Mouse (Mus musculus) adrenal gland, adult 18-20 months (tissue): ENCODE measurements around the gene 1700008O03Rik. TPM values are rescaled to one million over a fixed set of nuclear protein-coding genes. Genes with fewer than 3 reads are reported as not detected.

Source experiments
- DNase-seq, 2 experiments: peaks; one replicate each; pipeline ENCODE4 v3.0.0; 2021 to 2022; ENCODE audit warnings: low spot score in 2 of 2
- total RNA-seq, 2 experiments: library from RNA; stranded (reverse); gene quantifications; 1 replicate in 1 of 2; 2 replicates in 1 of 2; pipeline ENCODE4 v1.2.3; 2021

1700008O03Rik gene
- total RNA-seq, 2 experiments from 2014 or later, result 0.86 to 1.0 TPM

GRCm38 (mm10) chr7:44350957-44351711, 34.5 kb downstream of the 1700008O03Rik start:
- DNase-seq, result peak; percentile 67 to 72

- no peak for DNase-seq
These were observed 36.6 kb downstream of the 1700008O03Rik start for GRCm38 (mm10) chr7:44349043-44349442.

DNA sequence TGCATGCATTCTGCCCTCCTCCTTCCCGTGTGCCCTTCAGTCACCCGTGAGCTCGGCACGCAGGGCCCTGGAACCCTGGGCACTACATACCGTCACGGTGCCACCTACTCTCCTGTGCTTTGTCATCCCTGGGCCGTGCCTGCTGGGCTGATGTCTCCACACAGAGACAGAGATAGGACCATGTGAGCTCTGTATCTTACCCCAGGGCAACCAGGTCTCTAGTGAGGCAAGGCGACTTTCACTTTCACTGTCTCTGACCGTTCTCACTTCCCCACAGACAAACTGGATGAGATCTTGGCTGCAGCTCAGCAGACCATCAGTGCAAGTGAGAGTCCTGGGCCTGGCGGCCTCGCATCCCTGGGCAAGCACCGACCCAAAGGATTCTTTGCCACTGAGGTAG, 41.0 kb downstream of the 1700008O03Rik start:
- DNase-seq, result no peak

- DNase-seq, result no peak
These were observed 42.1 kb downstream of the 1700008O03Rik start for GRCm38 (mm10) chr7:44343459-44344015.

GRCm38 (mm10) chr7:44341714-44342113, 43.9 kb downstream of the 1700008O03Rik start:
- DNase-seq, result no peak

- no peak for DNase-seq
These were observed 44.5 kb downstream of the 1700008O03Rik start for GRCm38 (mm10) chr7:44341119-44341518.

GRCm38 (mm10) chr7:44340226-44340625, 45.4 kb downstream of the 1700008O03Rik start:
- no peak for DNase-seq

- no peak for DNase-seq
These were observed 48.3 kb downstream of the 1700008O03Rik start for GRCm38 (mm10) chr7:44337121-44337849.

- DNase-seq, result no peak
These were observed 49.3 kb downstream of the 1700008O03Rik start for GRCm38 (mm10) chr7:44336046-44337021.

GRCm38 (mm10) chr7:44335031-44335878, 50.4 kb downstream of the 1700008O03Rik start:
- no peak for DNase-seq

- DNase-seq, result no peak
These were observed 51.5 kb downstream of the 1700008O03Rik start for GRCm38 (mm10) chr7:44334139-44334538.

DNA sequence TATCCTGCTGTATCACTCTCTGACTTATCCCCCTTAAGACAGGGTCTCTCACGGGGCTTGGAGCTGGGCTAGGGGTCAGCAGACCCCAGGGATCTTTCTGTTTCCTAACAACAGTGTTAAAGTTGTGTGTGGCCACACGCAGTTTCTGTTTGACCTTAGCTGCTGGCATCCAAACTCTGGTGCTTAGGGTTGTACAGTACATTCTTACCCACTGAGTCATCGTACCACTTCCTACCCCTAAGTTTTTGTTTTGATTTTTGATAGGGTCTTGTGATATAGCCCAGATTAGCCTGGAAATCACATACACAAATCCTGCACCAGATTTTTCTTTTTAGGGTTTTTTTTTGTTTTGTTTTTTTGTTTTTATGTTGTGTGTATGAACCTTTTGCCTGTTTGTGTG, 53.3 kb downstream of the 1700008O03Rik start:
- no peak for DNase-seq

DNA sequence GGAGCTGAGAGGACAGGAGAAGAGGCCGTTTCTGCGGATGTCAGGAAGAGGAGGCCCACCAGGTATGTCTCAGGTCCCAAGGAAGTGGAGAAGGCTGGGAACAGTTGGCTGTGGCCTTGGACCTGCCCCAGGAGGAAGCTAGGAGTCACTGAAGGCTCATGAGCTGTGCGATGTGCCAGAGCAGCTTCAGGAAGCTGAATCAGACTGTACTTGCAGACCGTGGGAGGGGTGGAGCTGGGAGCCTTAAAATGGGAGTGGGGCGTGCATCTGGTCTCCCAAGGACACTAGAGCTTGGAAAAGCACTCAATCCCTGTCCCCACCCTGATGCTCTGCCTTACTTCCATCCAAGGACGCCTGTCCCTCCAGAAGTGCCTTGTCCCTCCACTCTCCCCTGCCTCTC, 59.0 kb downstream of the 1700008O03Rik start:
- no peak for DNase-seq

GRCm38 (mm10) chr7:44322290-44322689, 63.3 kb downstream of the 1700008O03Rik start:
- no peak for DNase-seq

DNA sequence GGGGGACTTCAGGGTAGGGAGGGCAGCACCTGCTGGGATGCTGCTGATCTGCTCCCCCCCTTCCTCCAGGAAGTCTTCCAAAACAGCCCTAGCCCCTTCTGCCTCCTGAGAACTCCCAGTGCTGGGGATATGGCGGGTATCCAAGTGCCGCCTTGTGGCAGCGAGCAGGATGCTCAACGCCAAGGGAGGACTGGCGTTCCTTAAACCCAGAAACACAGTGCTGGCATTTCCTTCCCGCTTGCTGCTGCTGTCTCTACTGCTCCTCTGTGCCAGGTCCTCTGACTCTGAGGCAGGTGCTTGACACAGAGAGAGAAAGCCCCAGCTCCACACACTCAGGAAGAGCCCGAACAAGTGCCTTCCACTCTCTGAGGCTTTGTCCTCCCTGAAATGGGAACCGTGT, 64.7 kb downstream of the 1700008O03Rik start:
- no peak for DNase-seq

DNA sequence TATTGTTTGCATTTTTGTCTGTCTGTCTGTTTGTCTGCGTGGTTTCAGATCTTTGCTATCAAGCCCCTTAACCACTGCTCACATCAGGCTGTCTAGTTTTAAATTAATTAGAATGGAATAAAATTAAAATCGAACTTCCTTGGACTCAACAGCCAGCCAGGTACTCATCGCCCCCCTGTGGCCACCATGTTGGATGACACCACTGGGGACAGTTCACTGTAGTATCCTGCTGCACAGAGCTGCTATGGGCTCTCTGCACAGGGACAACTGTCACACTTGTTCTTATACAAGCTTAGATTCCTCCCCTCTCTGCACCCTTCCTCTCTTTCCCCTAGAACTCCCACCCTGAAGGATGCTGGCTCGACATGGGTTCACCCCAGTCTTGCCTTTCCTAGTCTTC, 67.7 kb downstream of the 1700008O03Rik start:
- no peak for DNase-seq

DNA sequence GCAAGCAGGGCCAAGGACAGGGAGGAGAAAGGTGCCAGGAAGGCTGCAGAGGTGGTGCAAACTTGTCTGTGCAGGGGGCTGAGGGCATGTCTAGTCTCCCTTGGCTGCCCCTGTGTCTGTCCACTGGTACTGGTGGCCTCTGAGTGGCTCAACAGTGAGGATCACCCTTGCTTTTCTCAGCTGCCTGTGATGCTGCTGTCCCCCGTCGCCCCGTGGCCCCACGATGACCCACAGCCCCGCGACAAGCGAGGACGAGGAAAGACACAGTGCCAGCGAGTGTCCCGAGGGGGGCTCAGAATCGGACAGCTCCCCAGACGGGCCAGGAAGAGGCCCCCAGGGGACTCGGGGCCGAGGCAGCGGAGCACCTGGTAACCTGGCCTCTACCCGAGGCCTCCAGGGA, 73.1 kb downstream of the 1700008O03Rik start:
- no peak for DNase-seq

- no peak for DNase-seq
These were observed 73.8 kb downstream of the 1700008O03Rik start for GRCm38 (mm10) chr7:44311713-44312304.

GRCm38 (mm10) chr7:44310878-44311712, 74.5 kb downstream of the 1700008O03Rik start:
- peak; percentile 26 to 41 for DNase-seq
